8 mouse cellular contexts compared by ENCODE assay signal in the genomic region with DNA sequence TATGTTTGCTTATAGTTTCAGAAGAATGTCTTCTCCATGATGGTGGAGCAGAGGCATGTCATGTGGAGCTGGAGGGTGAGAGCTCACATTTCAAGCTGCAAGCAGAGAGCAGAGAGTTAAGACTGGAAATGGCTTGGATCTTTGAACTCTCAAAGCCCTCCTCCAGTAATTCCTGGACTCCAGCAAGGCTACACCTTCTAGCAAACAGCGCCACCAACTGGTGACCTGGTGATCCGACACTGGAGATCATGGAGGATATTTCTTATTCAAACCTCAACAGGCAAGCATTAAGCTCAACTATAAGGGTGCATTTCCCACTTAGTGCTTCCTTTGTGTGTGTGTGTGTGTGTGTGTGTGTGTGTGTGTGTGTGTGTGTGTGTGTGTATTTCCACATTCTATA.
A peak's percentile ranks its signal among the peaks of the same experiment; 100 is the strongest.
DNase-seq lines count a peak whose midpoint lies in the region; ATAC-seq and TF ChIP-seq lines count a peak whose summit lies in the region.

No protein-coding gene starts in this region.

- 44% methylated on average over 2 of the region's 2 CpGs for WGBS in kidney, embryonic 14.5 days
- 51% methylated on average over 2 of the region's 2 CpGs for WGBS in liver, postnatal 0 days (ENCODE audit: insufficient replicate concordance)

- H3K4me3 ChIP-seq in kidney, embryonic 14.5 days (ENCODE audit: low read length): no peak overlapping the region
- no peak overlapping the region for H3K4me3 ChIP-seq in ES-Bruce4 (ENCODE audit: low read depth, low read length)
- no peak overlapping the region for H3K4me3 ChIP-seq in liver, postnatal 0 days (ENCODE audit: low read depth, low read length)

- H3K4me1 ChIP-seq in kidney, embryonic 14.5 days (ENCODE audit: control insufficient read depth, insufficient read depth, low read length): no peaks in the 10 kb centered on the region
- no peaks in the 10 kb centered on the region for H3K4me1 ChIP-seq in ES-Bruce4 (ENCODE audit: control insufficient read depth, insufficient read depth, low read length)
- H3K4me1 ChIP-seq in liver, postnatal 0 days (ENCODE audit: insufficient read depth): no peaks in the 10 kb centered on the region

- intact Hi-C loops in left cerebral cortex, postnatal 25 days (cut with DNase I): no loop called here

- peak; percentile 27 for DNase-seq in kidney, adult 9 months
- DNase-seq in ZHBTc4 (ENCODE audit: low read depth, low spot score): peak; percentile 91
- DNase-seq in liver, postnatal 0 days: peak; percentile 32
- DNase-seq in left cerebral cortex, postnatal 25 days (ENCODE audit: low spot score in 2 of 2): no peak
- no peak for DNase-seq in spleen, postnatal 4 days (ENCODE audit: low spot score in 2 of 2)

- no peak overlapping the region for H3K9ac ChIP-seq in kidney, embryonic 14.5 days (ENCODE audit: low read depth, low read length)
- no peak overlapping the region for H3K9ac ChIP-seq in ES-Bruce4 (ENCODE audit: low read depth, poor library complexity, severe bottlenecking)
- no peak overlapping the region for H3K9ac ChIP-seq in liver, postnatal 0 days (replicated peaks)

- no peak overlapping the region for H3K27ac ChIP-seq in kidney, embryonic 14.5 days (ENCODE audit: low read depth, low read length)
- H3K27ac ChIP-seq in ES-Bruce4 (ENCODE audit: insufficient read depth, low read length): no peak overlapping the region
- H3K27ac ChIP-seq in liver, postnatal 0 days (ENCODE audit: low read depth): no peak overlapping the region

- TF ChIP-seq POLR2A in ES-Bruce4 (IDR thresholded peaks at IDR 0.05; ENCODE audit: insufficient read depth, low read length): no peak

- no peaks in the 10 kb centered on the region for H3K9me3 ChIP-seq in kidney, embryonic 14.5 days (ENCODE audit: control insufficient read depth, low read length)
- H3K9me3 ChIP-seq in ES-Bruce4 (replicated peaks; ENCODE audit: control insufficient read depth, insufficient read depth, low read length, poor library complexity, severe bottlenecking): no peaks in the 10 kb centered on the region
- H3K9me3 ChIP-seq in liver, postnatal 0 days (ENCODE audit: low read length): no peaks in the 10 kb centered on the region

- TF ChIP-seq CTCF in ES-Bruce4 (IDR thresholded peaks at IDR 0.05; ENCODE audit: low read depth, low read length): peak; percentile 63
- TF ChIP-seq CTCF in liver, postnatal 0 days (IDR thresholded peaks at IDR 0.05; ENCODE audit: low read depth): peak; percentile 43

- no peak for TF ChIP-seq EP300 in ES-Bruce4 (IDR thresholded peaks at IDR 0.05; ENCODE audit: insufficient read depth, low read depth, low read length)
- no peak for TF ChIP-seq EP300 in liver, postnatal 0 days (IDR thresholded peaks at IDR 0.05; ENCODE audit: low read depth)

- no peak for ATAC-seq in kidney, embryonic 14.5 days (ENCODE audit: low FRiP score, low TSS enrichment)
- ATAC-seq in liver, postnatal 0 days: no peak
- ATAC-seq in inflammation-experienced regulatory T-cells, adult 6 months: no peak

- no peak overlapping the region for H3K4me2 ChIP-seq in kidney, embryonic 14.5 days (replicated peaks; ENCODE audit: low read depth, low read length)
- H3K4me2 ChIP-seq in liver, postnatal 0 days (ENCODE audit: low read depth, low read length): no peak overlapping the region

- no peaks in the 10 kb centered on the region for H3K36me3 ChIP-seq in kidney, embryonic 14.5 days (ENCODE audit: control insufficient read depth, insufficient read depth, low read length)
- no peaks in the 10 kb centered on the region for H3K36me3 ChIP-seq in ES-Bruce4 (ENCODE audit: control insufficient read depth, insufficient read depth, low read length, poor library complexity, severe bottlenecking)
- H3K36me3 ChIP-seq in liver, postnatal 0 days (replicated peaks; ENCODE audit: insufficient read depth, low read length): no peaks in the 10 kb centered on the region

- H3K27me3 ChIP-seq in kidney, embryonic 14.5 days (ENCODE audit: control insufficient read depth, insufficient read depth, low read length): no peaks in the 10 kb centered on the region
- no peaks in the 10 kb centered on the region for H3K27me3 ChIP-seq in ES-Bruce4 (ENCODE audit: control insufficient read depth, insufficient read depth, low read length, poor library complexity, severe bottlenecking)
- H3K27me3 ChIP-seq in liver, postnatal 0 days (ENCODE audit: insufficient read depth, low read length): no peaks in the 10 kb centered on the region

Comparison
In these comparisons a context has a peak if more than half of its experiments do, and no peak if none do; other contexts are left out.
1. DNase-seq: peak in kidney, adult 9 months (single experiment), ZHBTc4 (single experiment) and liver, postnatal 0 days (single experiment); none in left cerebral cortex, postnatal 25 days (0 of 2) and spleen, postnatal 4 days (0 of 2).